Mouse (Mus musculus): Measurements from ENCODE around the gene Rmnd1. TPM values are rescaled to one million over a fixed set of nuclear protein-coding genes. Genes with fewer than 3 reads are reported as not detected.

The Rmnd1 gene
- polyA plus RNA-seq, 1 experiment from 2014 or later: 55.1 TPM

GRCm38 (mm10) chr10:4405511-4405910 lies 26.7 kb downstream of the Rmnd1 start:
- WGBS: 81% methylated on average over 5 of the region's 5 CpGs
- H3K4me1 ChIP-seq (ENCODE audit: control insufficient read depth, insufficient read depth, low read length): no peaks in the 10 kb centered on the region
- no peaks in the 10 kb centered on the region for H3K27me3 ChIP-seq (ENCODE audit: control insufficient read depth, insufficient read depth, low read depth, low read length)
- peaks cover 13% of the 10 kb centered on the region for H3K36me3 ChIP-seq (ENCODE audit: control insufficient read depth, insufficient read depth, low read length)
- no peak overlapping the region for H3K9ac ChIP-seq (ENCODE audit: low read depth, low read length)
- H3K27ac ChIP-seq (ENCODE audit: low read length): no peak overlapping the region
- H3K9me3 ChIP-seq (replicated peaks; ENCODE audit: control insufficient read depth, low read length, poor library complexity, severe bottlenecking): no peaks in the 10 kb centered on the region
- no peak overlapping the region for H3K4me3 ChIP-seq (ENCODE audit: low read depth, low read length)
- H3K4me2 ChIP-seq (ENCODE audit: low read length): no peak overlapping the region
- ATAC-seq: peak; percentile 1; the same call in 1 of the 2 replicates

DNA sequence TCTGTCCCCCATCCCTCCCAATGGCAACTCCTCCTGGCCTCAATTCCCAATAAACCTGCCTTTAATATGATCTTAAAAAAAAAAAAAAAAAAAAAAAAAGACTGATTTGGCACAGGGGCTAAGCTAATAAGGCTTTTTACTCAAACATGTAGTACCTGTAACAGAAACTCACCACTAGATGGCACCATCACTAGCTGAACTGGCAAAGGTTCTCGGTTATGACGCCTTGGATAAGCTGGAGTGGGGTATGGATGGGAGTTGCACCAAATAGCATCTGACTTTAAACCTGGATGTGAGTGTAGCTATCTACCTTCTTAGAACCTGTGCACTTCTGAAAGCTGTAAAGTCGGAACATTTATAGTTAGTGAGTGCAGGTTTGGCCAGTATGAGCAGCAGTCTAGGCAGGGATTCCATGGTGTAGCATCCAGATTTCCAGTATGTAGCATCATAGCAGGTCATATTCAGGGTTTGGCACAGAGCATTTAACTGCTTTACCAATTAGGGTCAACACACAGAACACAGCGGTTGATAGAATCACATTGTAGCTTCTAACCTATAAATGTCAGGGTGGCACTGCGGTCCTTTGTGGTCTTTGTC lies 27.2 kb downstream of the Rmnd1 start:
- no peaks in the 10 kb centered on the region for H3K27me3 ChIP-seq (ENCODE audit: control insufficient read depth, insufficient read depth, low read depth, low read length)
- H3K4me3 ChIP-seq (ENCODE audit: low read depth, low read length): no peak overlapping the region
- H3K4me1 ChIP-seq (ENCODE audit: control insufficient read depth, insufficient read depth, low read length): no peaks in the 10 kb centered on the region
- ATAC-seq: peak; percentile 52
- 51% methylated on average over 5 of the region's 5 CpGs for WGBS
- H3K27ac ChIP-seq (ENCODE audit: low read length): no peak overlapping the region
- no peak overlapping the region for H3K9ac ChIP-seq (ENCODE audit: low read depth, low read length)
- H3K9me3 ChIP-seq (replicated peaks; ENCODE audit: control insufficient read depth, low read length, poor library complexity, severe bottlenecking): no peaks in the 10 kb centered on the region
- peaks cover 14% of the 10 kb centered on the region for H3K36me3 ChIP-seq (ENCODE audit: control insufficient read depth, insufficient read depth, low read length)
- H3K4me2 ChIP-seq (ENCODE audit: low read length): no peak overlapping the region

- H3K27ac ChIP-seq (ENCODE audit: low read length): no peak overlapping the region
- 93% methylated on average over 5 of the region's 5 CpGs for WGBS
Observed at GRCm38 (mm10) chr10:4398058-4398457, 34.1 kb downstream of the Rmnd1 start.

GRCm38 (mm10) chr10:4395321-4395720 lies 36.9 kb downstream of the Rmnd1 start:
- no peak overlapping the region for H3K9ac ChIP-seq (ENCODE audit: low read depth, low read length)
- 92% methylated on average over 3 of the region's 3 CpGs for WGBS
- H3K27ac ChIP-seq (ENCODE audit: low read length): no peak overlapping the region
- ATAC-seq: no peak
- peaks cover 19% of the 10 kb centered on the region for H3K4me1 ChIP-seq (ENCODE audit: control insufficient read depth, insufficient read depth, low read length)
- H3K9me3 ChIP-seq (replicated peaks; ENCODE audit: control insufficient read depth, low read length, poor library complexity, severe bottlenecking): no peaks in the 10 kb centered on the region
- peaks cover 4% of the 10 kb centered on the region; the same call in 1 of the 2 replicates for H3K36me3 ChIP-seq (ENCODE audit: control insufficient read depth, insufficient read depth, low read length)
- no peak overlapping the region for H3K4me3 ChIP-seq (ENCODE audit: low read depth, low read length)
- H3K4me2 ChIP-seq (ENCODE audit: low read length): no peak overlapping the region
- H3K27me3 ChIP-seq (ENCODE audit: control insufficient read depth, insufficient read depth, low read depth, low read length): no peaks in the 10 kb centered on the region

More at GRCm38 (mm10) chr10:4398058-4398457, 34.1 kb downstream of the Rmnd1 start:
- Histone ChIP-seq H3K9me3 (replicated peaks; ENCODE audit: control insufficient read depth, low read length, poor library complexity, severe bottlenecking) (no peaks in the 10 kb centered on the region), H3K4me2 (ENCODE audit: low read length) (no peak overlapping the region), H3K27me3 (ENCODE audit: control insufficient read depth, insufficient read depth, low read depth, low read length) (no peaks in the 10 kb centered on the region), H3K4me1 (ENCODE audit: control insufficient read depth, insufficient read depth, low read length) (peaks cover 2% of the 10 kb centered on the region; the same call in 1 of the 2 replicates), H3K4me3 (ENCODE audit: low read depth, low read length) (no peak overlapping the region), H3K36me3 (ENCODE audit: control insufficient read depth, insufficient read depth, low read length) (peaks cover 9% of the 10 kb centered on the region), H3K9ac (ENCODE audit: low read depth, low read length) (no peak overlapping the region)
- ATAC-seq: no peak

DNA sequence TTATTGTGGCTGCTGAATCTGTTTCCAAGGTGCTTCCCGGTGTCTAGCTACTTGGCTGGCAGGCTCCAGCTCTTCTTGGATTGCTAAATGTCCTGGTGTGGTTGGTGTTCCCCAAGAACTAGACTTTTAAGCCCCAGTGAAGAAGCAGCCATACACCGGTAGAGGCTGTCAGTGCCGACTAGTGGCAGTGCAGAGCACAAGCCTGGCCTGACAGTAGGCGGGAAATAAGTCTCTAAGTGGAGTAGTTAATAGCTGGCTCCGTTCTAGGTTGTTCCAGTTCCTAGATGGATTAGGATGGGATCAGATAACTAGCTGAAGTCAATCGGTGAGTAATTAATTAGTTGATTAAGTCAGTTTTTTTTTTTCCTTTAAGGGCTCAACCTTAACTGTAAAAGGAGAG lies 40.3 kb downstream of the Rmnd1 start:
- Histone ChIP-seq H3K27ac (ENCODE audit: low read length) (no peak overlapping the region), H3K4me1 (ENCODE audit: control insufficient read depth, insufficient read depth, low read length) (peaks cover 36% of the 10 kb centered on the region), H3K36me3 (ENCODE audit: control insufficient read depth, insufficient read depth, low read length) (peaks cover 3% of the 10 kb centered on the region; the same call in 1 of the 2 replicates), H3K4me2 (ENCODE audit: low read length) (peak overlapping the region; percentile 14; the same call in 1 of the 2 replicates), H3K27me3 (ENCODE audit: control insufficient read depth, insufficient read depth, low read depth, low read length) (no peaks in the 10 kb centered on the region), H3K9ac (ENCODE audit: low read depth, low read length) (no peak overlapping the region), H3K9me3 (replicated peaks; ENCODE audit: control insufficient read depth, low read length, poor library complexity, severe bottlenecking) (no peaks in the 10 kb centered on the region), H3K4me3 (ENCODE audit: low read depth, low read length) (no peak overlapping the region)
- WGBS: 45% methylated on average over 6 of the region's 6 CpGs
- no peak for ATAC-seq

GRCm38 (mm10) chr10:4391076-4391475 lies 41.1 kb downstream of the Rmnd1 start:
- Histone ChIP-seq H3K9me3 (replicated peaks; ENCODE audit: control insufficient read depth, low read length, poor library complexity, severe bottlenecking) (no peaks in the 10 kb centered on the region), H3K4me3 (ENCODE audit: low read depth, low read length) (no peak overlapping the region), H3K27me3 (ENCODE audit: control insufficient read depth, insufficient read depth, low read depth, low read length) (no peaks in the 10 kb centered on the region), H3K4me1 (ENCODE audit: control insufficient read depth, insufficient read depth, low read length) (peaks cover 36% of the 10 kb centered on the region), H3K9ac (ENCODE audit: low read depth, low read length) (no peak overlapping the region), H3K36me3 (ENCODE audit: control insufficient read depth, insufficient read depth, low read length) (no peaks in the 10 kb centered on the region), H3K4me2 (ENCODE audit: low read length) (no peak overlapping the region), H3K27ac (ENCODE audit: low read length) (no peak overlapping the region)
- WGBS: 69% methylated on average over 5 of the region's 5 CpGs
- no peak for ATAC-seq

GRCm38 (mm10) chr10:4390550-4390949 lies 41.6 kb downstream of the Rmnd1 start:
- H3K4me2 ChIP-seq (ENCODE audit: low read length): no peak overlapping the region
- no peak overlapping the region for H3K27ac ChIP-seq (ENCODE audit: low read length)
- no peak overlapping the region for H3K9ac ChIP-seq (ENCODE audit: low read depth, low read length)
- H3K9me3 ChIP-seq (replicated peaks; ENCODE audit: control insufficient read depth, low read length, poor library complexity, severe bottlenecking): no peaks in the 10 kb centered on the region
- no peak for ATAC-seq
- peaks cover 36% of the 10 kb centered on the region for H3K4me1 ChIP-seq (ENCODE audit: control insufficient read depth, insufficient read depth, low read length)
- WGBS: 72% methylated on average over 2 of the region's 2 CpGs
- no peaks in the 10 kb centered on the region for H3K27me3 ChIP-seq (ENCODE audit: control insufficient read depth, insufficient read depth, low read depth, low read length)
- H3K36me3 ChIP-seq (ENCODE audit: control insufficient read depth, insufficient read depth, low read length): no peaks in the 10 kb centered on the region
- no peak overlapping the region for H3K4me3 ChIP-seq (ENCODE audit: low read depth, low read length)

DNA sequence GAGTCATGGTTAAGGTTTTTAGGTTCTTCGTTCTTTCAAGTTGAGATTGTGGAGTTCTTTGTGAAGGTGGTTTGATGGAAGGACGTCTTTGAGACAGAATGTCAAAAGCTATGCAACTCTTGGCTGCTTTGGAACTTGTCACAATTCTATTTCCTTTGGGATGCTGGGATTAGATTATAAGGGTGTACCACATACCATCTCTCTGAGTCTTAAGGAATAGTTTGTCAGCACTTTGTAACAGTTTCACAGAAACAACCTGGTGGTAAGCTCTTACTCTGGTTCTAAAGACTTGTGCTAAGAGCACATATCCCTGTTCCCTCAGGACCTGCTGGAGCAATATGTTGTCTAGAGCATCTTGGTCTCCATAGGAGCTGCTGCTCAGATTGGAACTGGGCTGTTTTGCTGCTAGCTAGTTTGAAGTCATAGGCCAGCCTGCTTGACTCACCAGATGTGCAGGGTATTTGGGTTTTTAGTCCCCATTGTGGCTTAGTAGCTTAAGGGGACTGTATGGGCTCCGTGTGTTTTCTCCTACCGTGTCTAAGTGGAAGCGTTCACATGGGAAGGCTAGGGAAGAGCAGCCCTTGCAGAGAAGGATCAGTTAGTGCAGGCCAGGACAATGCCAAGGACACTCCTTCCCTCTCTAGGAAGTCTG lies 42.6 kb downstream of the Rmnd1 start:
- ATAC-seq: no peak
- WGBS: 39% methylated on average over 5 of the region's 5 CpGs
- Histone ChIP-seq H3K27ac (ENCODE audit: low read length) (no peak overlapping the region), H3K4me3 (ENCODE audit: low read depth, low read length) (peak overlapping the region; percentile 96), H3K36me3 (ENCODE audit: control insufficient read depth, insufficient read depth, low read length) (no peaks in the 10 kb centered on the region), H3K9ac (ENCODE audit: low read depth, low read length) (peak overlapping the region; percentile 99; the same call in 1 of the 2 replicates), H3K27me3 (ENCODE audit: control insufficient read depth, insufficient read depth, low read depth, low read length) (no peaks in the 10 kb centered on the region), H3K9me3 (replicated peaks; ENCODE audit: control insufficient read depth, low read length, poor library complexity, severe bottlenecking) (no peaks in the 10 kb centered on the region), H3K4me1 (ENCODE audit: control insufficient read depth, insufficient read depth, low read length) (peaks cover 34% of the 10 kb centered on the region), H3K4me2 (ENCODE audit: low read length) (peak overlapping the region; percentile 97)

DNA sequence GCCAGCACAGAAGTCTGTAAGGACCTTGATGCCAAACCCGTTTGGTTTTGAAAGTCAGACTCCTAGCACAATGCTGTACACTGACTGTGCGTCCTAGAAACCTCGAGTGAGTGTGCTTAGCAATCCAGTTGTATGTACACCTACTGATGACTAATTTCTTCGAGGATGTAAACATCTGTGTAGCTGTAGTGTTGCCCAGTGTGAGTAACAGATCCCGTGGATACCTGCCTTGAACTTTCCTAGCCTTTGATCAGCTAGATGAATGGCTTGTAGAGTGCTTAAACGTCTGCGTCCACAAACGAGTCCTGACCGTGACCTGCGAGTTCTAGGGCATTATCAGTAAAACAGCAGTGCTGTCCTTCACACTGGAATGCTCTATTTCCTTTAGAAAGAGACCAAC lies 43.2 kb downstream of the Rmnd1 start:
- Histone ChIP-seq H3K27me3 (ENCODE audit: control insufficient read depth, insufficient read depth, low read depth, low read length) (no peaks in the 10 kb centered on the region), H3K9ac (ENCODE audit: low read depth, low read length) (peak overlapping the region; percentile 99), H3K36me3 (ENCODE audit: control insufficient read depth, insufficient read depth, low read length) (no peaks in the 10 kb centered on the region), H3K27ac (ENCODE audit: low read length) (no peak overlapping the region), H3K9me3 (replicated peaks; ENCODE audit: control insufficient read depth, low read length, poor library complexity, severe bottlenecking) (no peaks in the 10 kb centered on the region), H3K4me3 (ENCODE audit: low read depth, low read length) (peak overlapping the region; percentile 96), H3K4me1 (ENCODE audit: control insufficient read depth, insufficient read depth, low read length) (peaks cover 34% of the 10 kb centered on the region), H3K4me2 (ENCODE audit: low read length) (peak overlapping the region; percentile 97)
- no peak for ATAC-seq
- 22% methylated on average over 10 of the region's 10 CpGs for WGBS
